Mouse (Mus musculus): ENCODE results near the gene Loxl1.

DNA sequence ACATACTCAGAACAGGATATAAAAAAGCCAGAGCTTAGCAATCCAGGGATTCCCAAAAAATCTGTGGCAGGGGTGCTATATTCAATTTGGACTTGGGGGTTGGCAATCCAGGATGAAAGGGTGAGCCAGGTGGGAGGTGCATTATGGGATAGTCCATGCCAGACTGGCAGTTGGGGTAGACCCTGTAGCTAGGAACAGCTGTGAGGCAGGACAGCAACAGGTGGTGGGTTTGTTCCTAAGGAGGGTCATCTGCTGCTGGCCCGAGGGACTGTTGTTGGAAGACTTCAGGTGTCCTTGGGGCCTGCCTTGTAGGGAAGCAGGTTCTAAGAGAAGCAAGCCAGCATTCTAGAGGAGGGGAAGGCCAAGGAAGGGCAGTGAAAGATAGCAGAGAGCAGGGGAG lies 48.4 kb upstream of the Loxl1 start:
- TF ChIP-seq CTCF (IDR thresholded peaks at IDR 0.05; ENCODE audit: low read depth) (no peak), EP300 (optimal IDR thresholded peaks at IDR 0.05) (no peak)
